Mouse (Mus musculus): ENCODE data around the gene Hoxd3. TPM values are rescaled to one million over a fixed set of nuclear protein-coding genes. Genes with fewer than 3 reads are reported as not detected.

Gene Hoxd3
- polyA plus RNA-seq, 1 experiment from 2014 or later: 2.9 TPM

- H3K9me3 ChIP-seq (replicated peaks; ENCODE audit: control insufficient read depth, low read length): no peaks in the 10 kb centered on the region
- no peaks in the 10 kb centered on the region for H3K4me1 ChIP-seq (ENCODE audit: control insufficient read depth, insufficient read depth, low read length)
- no peak overlapping the region for H3K4me3 ChIP-seq (ENCODE audit: low read depth, low read length)
- under 1% methylated on average over 27 of the region's 27 CpGs for WGBS
- H3K27me3 ChIP-seq (ENCODE audit: control insufficient read depth, insufficient read depth, low read length): peaks cover 95% of the 10 kb centered on the region
- H3K9ac ChIP-seq (replicated peaks; ENCODE audit: low read length): no peak overlapping the region
- H3K36me3 ChIP-seq (replicated peaks; ENCODE audit: control insufficient read depth, insufficient read depth, low read depth, low read length): no peaks in the 10 kb centered on the region
- DNase-seq (ENCODE audit: low spot score) (peak; percentile 36), ATAC-seq (replicated peaks; ENCODE audit: insufficient number of reproducible peaks, low FRiP score, low TSS enrichment, low read depth) (no peak)
- H3K27ac ChIP-seq (replicated peaks; ENCODE audit: low read depth, low read length): no peak overlapping the region
- no peak overlapping the region for H3K4me2 ChIP-seq (ENCODE audit: low read depth, low read length)
Measured at GRCm38 (mm10) chr2:74734996-74735811, 23.5 kb downstream of the Hoxd3 start.

DNA sequence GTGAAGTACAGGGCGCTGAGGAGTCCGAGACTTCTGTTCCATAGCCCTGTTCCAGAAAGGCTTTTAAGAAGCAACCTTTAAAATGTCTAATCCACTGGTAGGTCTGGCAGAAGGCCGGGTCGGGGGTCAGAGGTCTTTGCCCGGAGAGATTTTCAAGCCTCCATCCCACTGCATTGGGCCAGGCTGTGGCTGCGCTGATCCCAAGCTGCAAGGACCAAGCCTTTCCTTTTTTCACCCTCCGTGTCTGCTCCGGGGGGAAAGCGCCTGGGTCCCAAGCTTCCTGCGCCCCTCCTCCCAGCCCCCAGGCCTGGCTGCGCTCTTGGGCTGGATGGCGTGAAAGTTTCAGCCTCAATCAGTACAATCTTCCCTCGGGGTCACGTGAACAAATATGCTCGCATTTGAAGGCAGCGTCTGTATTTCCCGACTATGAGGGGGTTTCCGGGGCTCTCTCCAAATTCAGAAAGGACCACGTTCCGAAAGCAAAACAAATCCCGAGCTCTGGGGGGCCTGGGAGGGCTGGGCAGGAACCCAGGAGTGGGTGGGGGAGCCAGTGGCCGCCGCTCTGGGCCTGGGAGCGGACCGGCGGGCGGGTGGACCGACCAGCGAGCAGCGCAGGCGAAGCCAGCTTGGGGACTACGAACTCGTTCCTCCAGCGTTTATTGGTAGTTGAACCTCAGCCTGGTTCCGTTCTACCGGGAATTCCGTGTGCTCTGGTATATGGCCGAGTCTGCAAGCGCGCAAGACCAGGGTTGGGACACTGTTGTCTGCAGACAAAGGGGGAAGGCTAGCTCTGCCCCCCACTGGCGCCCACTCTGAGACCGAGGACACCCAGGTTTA is 24.3 kb downstream of the Hoxd3 start:
- under 1% methylated on average over 42 of the region's 42 CpGs for WGBS
- ATAC-seq (replicated peaks; ENCODE audit: insufficient number of reproducible peaks, low FRiP score, low TSS enrichment, low read depth): no peak
- peak overlapping the region; percentile 5; the same call in 1 of the 2 replicates for H3K4me2 ChIP-seq (ENCODE audit: low read depth, low read length)

DNA sequence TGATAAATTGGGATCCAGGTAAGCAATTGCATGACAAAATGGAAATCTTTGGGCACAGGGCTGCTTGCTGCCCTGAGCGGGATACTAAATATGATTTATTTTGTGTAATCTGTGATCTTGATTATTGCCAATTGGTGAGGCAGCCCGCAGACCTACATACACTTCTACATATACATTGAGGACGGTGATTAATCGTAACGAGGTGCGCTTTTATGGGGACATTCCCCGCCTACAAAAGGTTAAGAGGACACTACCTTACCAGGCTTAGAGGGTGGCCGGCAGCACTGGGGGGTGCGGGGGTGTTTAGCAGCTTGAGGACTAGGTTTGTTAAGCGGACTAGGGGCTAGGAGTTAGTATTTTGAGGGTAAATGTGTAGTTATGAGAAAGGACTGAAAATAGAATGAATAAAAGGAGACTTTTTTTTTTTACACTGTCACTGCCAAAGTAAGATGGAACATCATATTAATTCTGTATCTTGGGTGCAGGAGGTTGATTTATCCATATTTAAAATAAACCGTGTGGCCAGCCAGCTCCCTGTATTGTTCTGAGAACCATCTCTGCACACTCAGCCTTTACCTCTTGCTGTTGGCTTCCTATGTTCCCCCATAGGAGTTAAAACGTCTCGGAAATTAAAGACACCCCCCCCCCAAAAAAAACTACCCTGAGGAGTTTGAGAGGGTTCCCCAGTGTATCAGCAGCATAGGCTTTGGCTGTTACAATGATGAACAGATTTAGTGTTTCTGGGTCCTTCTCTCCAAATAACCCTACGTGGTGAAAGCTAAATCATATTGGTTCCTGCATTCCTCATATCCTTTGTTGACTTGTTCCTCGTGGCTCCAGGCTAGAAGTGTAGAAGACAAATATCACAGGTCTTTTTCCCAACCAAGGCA is 25.2 kb downstream of the Hoxd3 start:
- H3K27ac ChIP-seq (replicated peaks; ENCODE audit: low read depth, low read length): no peak overlapping the region
- H3K4me1 ChIP-seq (ENCODE audit: control insufficient read depth, insufficient read depth, low read length): no peaks in the 10 kb centered on the region
- ATAC-seq (replicated peaks; ENCODE audit: insufficient number of reproducible peaks, low FRiP score, low TSS enrichment, low read depth): no peak
- no peaks in the 10 kb centered on the region for H3K36me3 ChIP-seq (replicated peaks; ENCODE audit: control insufficient read depth, insufficient read depth, low read depth, low read length)
- no peak overlapping the region for H3K4me2 ChIP-seq (ENCODE audit: low read depth, low read length)
- no peaks in the 10 kb centered on the region for H3K9me3 ChIP-seq (replicated peaks; ENCODE audit: control insufficient read depth, low read length)
- WGBS: 2% methylated on average over 15 of the region's 15 CpGs
- no peak for DNase-seq (ENCODE audit: low spot score)
- no peak overlapping the region for H3K9ac ChIP-seq (replicated peaks; ENCODE audit: low read length)
- H3K27me3 ChIP-seq (ENCODE audit: control insufficient read depth, insufficient read depth, low read length): peaks cover 97% of the 10 kb centered on the region
- no peak overlapping the region for H3K4me3 ChIP-seq (ENCODE audit: low read depth, low read length)

More for the DNA sequence above, 24.3 kb downstream of the Hoxd3 start:
- no peaks in the 10 kb centered on the region for H3K36me3 ChIP-seq (replicated peaks; ENCODE audit: control insufficient read depth, insufficient read depth, low read depth, low read length)
- peaks cover 95% of the 10 kb centered on the region for H3K27me3 ChIP-seq (ENCODE audit: control insufficient read depth, insufficient read depth, low read length)
- no peaks in the 10 kb centered on the region for H3K9me3 ChIP-seq (replicated peaks; ENCODE audit: control insufficient read depth, low read length)
- H3K4me1 ChIP-seq (ENCODE audit: control insufficient read depth, insufficient read depth, low read length): no peaks in the 10 kb centered on the region
- no peak overlapping the region for H3K4me3 ChIP-seq (ENCODE audit: low read depth, low read length)
- no peak overlapping the region for H3K27ac ChIP-seq (replicated peaks; ENCODE audit: low read depth, low read length)
- H3K9ac ChIP-seq (replicated peaks; ENCODE audit: low read length): no peak overlapping the region
- peak; percentile 26 for DNase-seq (ENCODE audit: low spot score)

- WGBS: 2% methylated on average over 7 of the region's 7 CpGs
- no peak overlapping the region for H3K9ac ChIP-seq (replicated peaks; ENCODE audit: low read length)
- no peak for ATAC-seq (replicated peaks; ENCODE audit: insufficient number of reproducible peaks, low FRiP score, low TSS enrichment, low read depth)
- H3K4me1 ChIP-seq (ENCODE audit: control insufficient read depth, insufficient read depth, low read length): no peaks in the 10 kb centered on the region
- no peak overlapping the region for H3K4me2 ChIP-seq (ENCODE audit: low read depth, low read length)
- H3K27ac ChIP-seq (replicated peaks; ENCODE audit: low read depth, low read length): no peak overlapping the region
- H3K36me3 ChIP-seq (replicated peaks; ENCODE audit: control insufficient read depth, insufficient read depth, low read depth, low read length): no peaks in the 10 kb centered on the region
- H3K27me3 ChIP-seq (ENCODE audit: control insufficient read depth, insufficient read depth, low read length): peaks cover 91% of the 10 kb centered on the region
- no peaks in the 10 kb centered on the region for H3K9me3 ChIP-seq (replicated peaks; ENCODE audit: control insufficient read depth, low read length)
- H3K4me3 ChIP-seq (ENCODE audit: low read depth, low read length): no peak overlapping the region
- DNase-seq (ENCODE audit: low spot score): no peak
Measured at GRCm38 (mm10) chr2:74737578-74738070, 25.9 kb downstream of the Hoxd3 start.

- no peaks in the 10 kb centered on the region for H3K36me3 ChIP-seq (replicated peaks; ENCODE audit: control insufficient read depth, insufficient read depth, low read depth, low read length)
- H3K9ac ChIP-seq (replicated peaks; ENCODE audit: low read length): no peak overlapping the region; the same call in 1 of the 2 replicates
- H3K4me1 ChIP-seq (ENCODE audit: control insufficient read depth, insufficient read depth, low read length): no peaks in the 10 kb centered on the region
- H3K9me3 ChIP-seq (replicated peaks; ENCODE audit: control insufficient read depth, low read length): no peaks in the 10 kb centered on the region
- peaks cover 89% of the 10 kb centered on the region for H3K27me3 ChIP-seq (ENCODE audit: control insufficient read depth, insufficient read depth, low read length)
- under 1% methylated on average over 20 of the region's 20 CpGs for WGBS
- H3K4me3 ChIP-seq (ENCODE audit: low read depth, low read length): no peak overlapping the region
- no peak overlapping the region for H3K4me2 ChIP-seq (ENCODE audit: low read depth, low read length)
- DNase-seq (ENCODE audit: low spot score) (no peak), ATAC-seq (replicated peaks; ENCODE audit: insufficient number of reproducible peaks, low FRiP score, low TSS enrichment, low read depth) (no peak)
- no peak overlapping the region for H3K27ac ChIP-seq (replicated peaks; ENCODE audit: low read depth, low read length)
Measured at GRCm38 (mm10) chr2:74738623-74739475, 27.1 kb downstream of the Hoxd3 start.

- no peak for DNase-seq (ENCODE audit: low spot score)
- Histone ChIP-seq H3K27ac (replicated peaks; ENCODE audit: low read depth, low read length) (no peak overlapping the region), H3K9ac (replicated peaks; ENCODE audit: low read length) (no peak overlapping the region), H3K9me3 (replicated peaks; ENCODE audit: control insufficient read depth, low read length) (no peaks in the 10 kb centered on the region), H3K36me3 (replicated peaks; ENCODE audit: control insufficient read depth, insufficient read depth, low read depth, low read length) (no peaks in the 10 kb centered on the region), H3K4me3 (ENCODE audit: low read depth, low read length) (no peak overlapping the region), H3K4me2 (ENCODE audit: low read depth, low read length) (no peak overlapping the region), H3K4me1 (ENCODE audit: control insufficient read depth, insufficient read depth, low read length) (no peaks in the 10 kb centered on the region), H3K27me3 (ENCODE audit: control insufficient read depth, insufficient read depth, low read length) (peaks cover 92% of the 10 kb centered on the region)
- no peak for ATAC-seq (replicated peaks; ENCODE audit: insufficient number of reproducible peaks, low FRiP score, low TSS enrichment, low read depth)
- WGBS: 2% methylated on average over 2 of the region's 2 CpGs
Measured at GRCm38 (mm10) chr2:74739476-74739800, 27.7 kb downstream of the Hoxd3 start.

- Histone ChIP-seq H3K4me1 (ENCODE audit: control insufficient read depth, insufficient read depth, low read length) (no peaks in the 10 kb centered on the region), H3K36me3 (replicated peaks; ENCODE audit: control insufficient read depth, insufficient read depth, low read depth, low read length) (no peaks in the 10 kb centered on the region), H3K9me3 (replicated peaks; ENCODE audit: control insufficient read depth, low read length) (no peaks in the 10 kb centered on the region), H3K9ac (replicated peaks; ENCODE audit: low read length) (no peak overlapping the region), H3K4me3 (ENCODE audit: low read depth, low read length) (no peak overlapping the region), H3K27me3 (ENCODE audit: control insufficient read depth, insufficient read depth, low read length) (peaks cover 92% of the 10 kb centered on the region), H3K4me2 (ENCODE audit: low read depth, low read length) (no peak overlapping the region), H3K27ac (replicated peaks; ENCODE audit: low read depth, low read length) (no peak overlapping the region)
- DNase-seq (ENCODE audit: low spot score) (no peak), ATAC-seq (replicated peaks; ENCODE audit: insufficient number of reproducible peaks, low FRiP score, low TSS enrichment, low read depth) (no peak)
- 1% methylated on average over 14 of the region's 14 CpGs for WGBS
Measured at GRCm38 (mm10) chr2:74739869-74740268, 28.1 kb downstream of the Hoxd3 start.
